Mouse (Mus musculus) midbrain, embryonic 15.5 days (tissue): ENCODE data around the gene Vmn1r132. TPM values are rescaled to one million over a fixed set of nuclear protein-coding genes. Genes with fewer than 3 reads are reported as not detected.
"Not testable (repeated sequence)": the region's sequence is repeated elsewhere in the genome, so short reads cannot be mapped to it uniquely, and the experiment has no call there.

Experiments
- ATAC-seq: fragments of 200-750 bp; cut with Nextera tagmentation; replicated peaks from 2 replicates; pipeline ENCODE4 v1.8.0; 2017; ENCODE audit warnings: moderate TSS enrichment
- H3K27ac ChIP-seq: fragments of 300-500 bp; sonication (generic); 2 replicates; pipeline ENCODE4 v1.5.1; 2015; ENCODE audit warnings: mild to moderate bottlenecking, inconsistent platforms
- H3K27me3 ChIP-seq: fragments of 300-500 bp; sonication (generic); replicated peaks from 2 replicates; pipeline ENCODE4 v1.6.1; 2015; ENCODE audit warnings: inconsistent platforms
- H3K36me3 ChIP-seq: fragments of 300-500 bp; sonication (generic); replicated peaks from 2 replicates; pipeline ENCODE4 v1.6.1; 2015; ENCODE audit warnings: inconsistent platforms
- H3K4me1 ChIP-seq: fragments of 300-500 bp; sonication (generic); 2 replicates; pipeline ENCODE4 v1.6.1; 2015; ENCODE audit warnings: inconsistent platforms
- H3K4me2 ChIP-seq: fragments of 300-500 bp; sonication (generic); 2 replicates; pipeline ENCODE4 v1.6.1; 2015; ENCODE audit warnings: inconsistent platforms, mild to moderate bottlenecking, moderate library complexity
- H3K4me3 ChIP-seq: fragments of 300-500 bp; sonication (generic); 2 replicates; pipeline ENCODE4 v1.5.1; 2015; ENCODE audit warnings: mild to moderate bottlenecking, inconsistent platforms
- H3K9ac ChIP-seq: fragments of 300-500 bp; sonication (generic); 2 replicates; pipeline ENCODE4 v1.6.1; 2015; ENCODE audit warnings: mild to moderate bottlenecking, inconsistent platforms
- H3K9me3 ChIP-seq: fragments of 300-500 bp; sonication (generic); 2 replicates; pipeline ENCODE4 v1.6.1; 2016; ENCODE audit warnings: inconsistent platforms
- WGBS: fragments of 180-500 bp; shearing (Covaris S2); methylation state at CpG from one replicate; pipeline ENCODE4 v1.1.7; 2015; ENCODE audit warnings: mixed read lengths; 5-methylcytosine and 5-hydroxymethylcytosine counted together
- polyA plus RNA-seq: library from polyadenylated mRNA; unstranded; fragments of >200 nt; fragmentation: Nextera tagmentation; extraction: Ambion mirVana; gene quantifications from 2 replicates; pipeline ENCODE4 v1.2.1, GENCODE M21; 2015

Vmn1r132 gene
- not detected in 2 replicates for polyA plus RNA-seq

GRCm38 (mm10) chr7:21613792-21614191 is at the start of gene Vmn1r132:
Vmn1r132 (plus strand) TSS chr7:21614092.
- WGBS, result no CpG with 5 or more reads among the region's 3 CpGs
- H3K36me3 ChIP-seq, H3K27me3 ChIP-seq, H3K4me2 ChIP-seq, H3K9me3 ChIP-seq, H3K4me3 ChIP-seq, H3K27ac ChIP-seq, H3K9ac ChIP-seq, H3K4me1 ChIP-seq, ATAC-seq: not testable (repeated sequence)

Other genes starting within 250 kb of the Vmn1r132 start
- gene Gm6882, start 181.3 kb upstream of the Vmn1r132 start, polyA plus RNA-seq, result not detected in 2 replicates
- not detected in 2 replicates for gene Vmn1r130, start 102.3 kb upstream of the Vmn1r132 start, polyA plus RNA-seq
- gene Vmn1r131, start 68.0 kb upstream of the Vmn1r132 start, polyA plus RNA-seq, result not detected in 2 replicates
- not detected in 2 replicates for gene Gm4175, start 147.4 kb downstream of the Vmn1r132 start, polyA plus RNA-seq
- gene Gm4177, start 182.6 kb downstream of the Vmn1r132 start, polyA plus RNA-seq, result not detected in 2 replicates
- gene Vmn1r135, start 218.3 kb downstream of the Vmn1r132 start, polyA plus RNA-seq, result not detected in 2 replicates
- gene Gm5725, start 230.2 kb downstream of the Vmn1r132 start, polyA plus RNA-seq, result not detected in 2 replicates